Mouse (Mus musculus) intestine, embryonic 16.5 days (tissue): ENCODE measurements around the gene Tgif1. TPM values are rescaled to one million over a fixed set of nuclear protein-coding genes. Genes with fewer than 3 reads are reported as not detected.
"Not testable (repeated sequence)": the region's sequence is repeated elsewhere in the genome, so short reads cannot be mapped to it uniquely, and the experiment has no call there.

Experiments
- ATAC-seq: fragments of 200-750 bp; cut with Nextera tagmentation; 2 replicates; pipeline ENCODE4 v1.8.0; 2017; ENCODE audit warnings: moderate TSS enrichment, moderate library complexity
- H3K27ac ChIP-seq: fragments of 300-500 bp; sonication (generic); 2 replicates; pipeline ENCODE4 v1.5.1; 2014; ENCODE audit warnings: mild to moderate bottlenecking, low read length
- H3K27me3 ChIP-seq: fragments of 300-500 bp; sonication (generic); replicated peaks from 2 replicates; pipeline ENCODE4 v1.6.1; 2014; ENCODE audit warnings: low read length, control low read depth, mixed read lengths; ENCODE audit not compliant: control insufficient read depth, insufficient read depth
- H3K36me3 ChIP-seq: fragments of 300-500 bp; sonication (generic); 2 replicates; pipeline ENCODE4 v1.6.1; 2014; ENCODE audit warnings: low read length, control low read depth; ENCODE audit not compliant: control insufficient read depth, insufficient read depth
- H3K4me1 ChIP-seq: fragments of 300-500 bp; sonication (generic); 2 replicates; pipeline ENCODE4 v1.6.1; 2014; ENCODE audit warnings: low read length, control low read depth, mixed read lengths; ENCODE audit not compliant: control insufficient read depth, insufficient read depth
- H3K4me2 ChIP-seq: fragments of 300-500 bp; sonication (generic); 2 replicates; pipeline ENCODE4 v1.6.1; 2014; ENCODE audit warnings: low read depth, low read length, control low read depth
- H3K4me3 ChIP-seq: fragments of 300-500 bp; sonication (generic); 2 replicates; pipeline ENCODE4 v1.5.1; 2014; ENCODE audit warnings: mild to moderate bottlenecking, low read length
- H3K9ac ChIP-seq: fragments of 300-500 bp; sonication (generic); 2 replicates; pipeline ENCODE4 v1.6.1; 2014; ENCODE audit warnings: low read depth, low read length
- H3K9me3 ChIP-seq: fragments of 300-500 bp; sonication (generic); 2 replicates; pipeline ENCODE4 v1.6.1; 2016; ENCODE audit warnings: low read length, control low read depth; ENCODE audit not compliant: control insufficient read depth
- WGBS: fragments of 180-500 bp; shearing (Covaris S2); extraction: QIAGEN DNeasy Blood & Tissue Kit; methylation state at CpG from one replicate; pipeline ENCODE4 v1.1.7; 2014; 5-methylcytosine and 5-hydroxymethylcytosine counted together
- polyA plus RNA-seq: library from polyadenylated mRNA; unstranded; fragments of >200 nt; fragmentation: Nextera tagmentation; extraction: Ambion mirVana; gene quantifications from 2 replicates; pipeline ENCODE4 v1.2.1, GENCODE M21; 2015

The Tgif1 gene
- polyA plus RNA-seq, 1 experiment from 2014 or later = 43.5 TPM

- no peak for ATAC-seq
- peak overlapping the region; percentile 91 for H3K9ac ChIP-seq
- WGBS = under 1% methylated on average over 17 of the region's 17 CpGs
- peak overlapping the region; percentile 97 for H3K4me2 ChIP-seq
- peaks cover 22% of the 10 kb centered on the region for H3K4me1 ChIP-seq
- H3K27ac ChIP-seq = peak overlapping the region; percentile 99
- H3K4me3 ChIP-seq = peak overlapping the region; percentile 72
- H3K9me3 ChIP-seq = no peaks in the 10 kb centered on the region
- no peaks in the 10 kb centered on the region for H3K27me3 ChIP-seq
- H3K36me3 ChIP-seq = 0 out of 2 replicates have a peak, but pooled peaks cover 3% of the 10 kb centered on the region
These were observed 5.4 kb downstream of the Tgif1 start for GRCm38 (mm10) chr17:70847751-70848510.

DNA sequence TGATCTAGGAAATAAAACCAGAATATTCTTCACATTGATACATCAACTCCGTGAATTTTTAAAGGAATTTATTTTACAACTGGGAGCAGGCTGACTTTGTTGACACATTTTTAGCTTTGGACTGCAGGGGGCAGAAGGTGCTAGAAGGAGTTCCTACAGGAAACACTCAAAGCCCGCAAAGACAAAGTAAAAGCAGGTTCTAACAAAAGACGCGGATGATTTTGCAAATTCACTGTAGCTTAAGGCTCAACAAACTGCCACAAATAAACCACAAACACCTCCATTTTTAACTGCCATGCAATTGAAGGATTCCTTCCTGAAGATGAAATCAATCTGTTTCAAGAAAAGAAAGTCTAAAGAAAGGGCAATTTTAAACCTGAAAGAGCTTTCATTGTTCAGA, 6.3 kb downstream of the Tgif1 start:
- 3% methylated on average over 4 of the region's 4 CpGs for WGBS
- H3K4me3 ChIP-seq = no peak overlapping the region
- no peaks in the 10 kb centered on the region for H3K27me3 ChIP-seq
- no peaks in the 10 kb centered on the region for H3K9me3 ChIP-seq
- no peak overlapping the region for H3K9ac ChIP-seq
- 0 out of 2 replicates have a peak, but pooled peaks cover 3% of the 10 kb centered on the region for H3K36me3 ChIP-seq
- H3K4me1 ChIP-seq = peaks cover 22% of the 10 kb centered on the region
- peak overlapping the region; percentile 39 for H3K4me2 ChIP-seq
- H3K27ac ChIP-seq = 0 out of 2 replicates have a peak overlapping the region, but pooled peaks have one; percentile 52
- no peak for ATAC-seq

- H3K9ac ChIP-seq = peak overlapping the region; percentile 44; the same call in 1 of the 2 replicates
- H3K4me1 ChIP-seq = peaks cover 22% of the 10 kb centered on the region
- WGBS = 48% methylated on average over 8 of the region's 8 CpGs
- ATAC-seq = peak; percentile 15
- H3K4me3 ChIP-seq = no peak overlapping the region
- no peaks in the 10 kb centered on the region for H3K27me3 ChIP-seq
- H3K27ac ChIP-seq = peak overlapping the region; percentile 93
- peak overlapping the region; percentile 35 for H3K4me2 ChIP-seq
- no peaks in the 10 kb centered on the region for H3K9me3 ChIP-seq
- H3K36me3 ChIP-seq = 0 out of 2 replicates have a peak, but pooled peaks cover 3% of the 10 kb centered on the region
These were observed 7.2 kb downstream of the Tgif1 start for GRCm38 (mm10) chr17:70846111-70846644.

- peak; percentile 66 for ATAC-seq
These were observed 7.8 kb downstream of the Tgif1 start for GRCm38 (mm10) chr17:70845543-70845942.

GRCm38 (mm10) chr17:70844971-70845370, 8.4 kb downstream of the Tgif1 start:
- Histone ChIP-seq H3K27ac (peak overlapping the region; percentile 90), H3K4me3 (0 out of 2 replicates have a peak overlapping the region, but pooled peaks have one; percentile 9), H3K9ac (0 out of 2 replicates have a peak overlapping the region, but pooled peaks have one; percentile 22), H3K4me2 (no peak overlapping the region; the same call in none of the 2 replicates), H3K36me3 (0 out of 2 replicates have a peak, but pooled peaks cover 3% of the 10 kb centered on the region), H3K4me1 (peaks cover 22% of the 10 kb centered on the region), H3K27me3 (no peaks in the 10 kb centered on the region), H3K9me3 (no peaks in the 10 kb centered on the region)
- ATAC-seq = no peak
- 49% methylated on average over 10 of the region's 10 CpGs for WGBS

More at GRCm38 (mm10) chr17:70845543-70845942, 7.8 kb downstream of the Tgif1 start:
- Histone ChIP-seq H3K36me3 (0 out of 2 replicates have a peak, but pooled peaks cover 3% of the 10 kb centered on the region), H3K27me3 (no peaks in the 10 kb centered on the region), H3K27ac (peak overlapping the region; percentile 93), H3K4me1 (peaks cover 22% of the 10 kb centered on the region), H3K4me2 (peak overlapping the region; percentile 35), H3K9me3 (no peaks in the 10 kb centered on the region), H3K9ac (no peak overlapping the region), H3K4me3 (0 out of 2 replicates have a peak overlapping the region, but pooled peaks have one; percentile 9)
- WGBS = 62% methylated on average over 2 of the region's 2 CpGs

- peak overlapping the region; percentile 82 for H3K27ac ChIP-seq
- H3K4me3 ChIP-seq = no peak overlapping the region
- peaks cover 22% of the 10 kb centered on the region for H3K4me1 ChIP-seq
- H3K9me3 ChIP-seq = no peaks in the 10 kb centered on the region
- WGBS = 63% methylated on average over 4 of the region's 4 CpGs
- peak overlapping the region; percentile 34; the same call in 1 of the 2 replicates for H3K4me2 ChIP-seq
- 0 out of 2 replicates have a peak, but pooled peaks cover 3% of the 10 kb centered on the region for H3K36me3 ChIP-seq
- H3K9ac ChIP-seq = no peak overlapping the region
- ATAC-seq = peak; percentile 53; the same call in 1 of the 2 replicates
- H3K27me3 ChIP-seq = no peaks in the 10 kb centered on the region
These were observed 10.1 kb downstream of the Tgif1 start for GRCm38 (mm10) chr17:70843252-70843651.

DNA sequence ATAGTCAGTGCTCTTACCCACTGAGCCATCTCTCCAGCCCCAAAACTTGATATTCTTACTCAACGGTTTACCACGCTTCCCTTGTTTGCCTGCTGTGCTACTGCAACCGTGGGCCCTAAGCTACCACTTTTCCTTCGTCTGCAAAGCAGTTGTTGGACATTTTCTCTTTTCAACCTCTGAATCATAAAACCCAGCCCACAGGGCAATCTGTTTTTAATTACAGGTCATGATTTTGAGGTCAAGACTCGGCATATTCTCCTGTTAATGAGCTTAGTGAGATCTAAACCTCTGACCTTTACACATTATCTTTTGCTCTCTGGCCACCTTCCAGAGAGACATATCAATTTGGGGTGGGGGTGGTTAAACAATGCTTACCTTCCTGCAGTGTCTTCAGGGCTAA, 14.8 kb downstream of the Tgif1 start:
- WGBS = 61% methylated on average over 5 of the region's 5 CpGs
- no peak overlapping the region for H3K27ac ChIP-seq
- no peak for ATAC-seq
- H3K9ac ChIP-seq = no peak overlapping the region
- no peak overlapping the region for H3K4me2 ChIP-seq
- no peaks in the 10 kb centered on the region; the same call in 1 of the 2 replicates for H3K27me3 ChIP-seq
- H3K9me3 ChIP-seq = no peaks in the 10 kb centered on the region
- H3K4me3 ChIP-seq = no peak overlapping the region
- no peaks in the 10 kb centered on the region for H3K36me3 ChIP-seq
- 0 out of 2 replicates have a peak, but pooled peaks cover 15% of the 10 kb centered on the region for H3K4me1 ChIP-seq

DNA sequence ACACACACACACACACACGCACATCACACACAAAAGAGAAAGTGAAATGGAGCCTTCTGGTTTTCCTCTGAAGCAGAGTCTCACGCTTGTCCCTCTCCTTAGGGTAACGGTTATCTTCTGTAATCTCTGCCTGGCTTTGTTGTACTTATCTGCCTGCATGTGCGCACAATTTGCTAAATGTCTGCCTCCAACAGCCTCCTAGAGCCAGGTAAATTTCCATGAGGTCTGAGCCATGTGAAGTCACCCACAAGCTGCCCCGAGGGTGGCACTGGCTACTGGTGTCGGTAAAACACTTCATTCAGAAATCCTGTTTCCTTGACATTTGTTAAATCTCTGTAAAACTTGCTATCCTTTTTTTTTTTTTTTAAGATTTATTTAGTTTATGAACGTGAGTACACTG, 15.3 kb downstream of the Tgif1 start:
- Histone ChIP-seq H3K27me3 (no peaks in the 10 kb centered on the region; the same call in 1 of the 2 replicates), H3K4me1 (0 out of 2 replicates have a peak, but pooled peaks cover 12% of the 10 kb centered on the region), H3K4me3 (no peak overlapping the region), H3K9me3 (no peaks in the 10 kb centered on the region), H3K9ac (no peak overlapping the region), H3K4me2 (no peak overlapping the region), H3K27ac (no peak overlapping the region), H3K36me3 (no peaks in the 10 kb centered on the region)
- ATAC-seq = no peak
- WGBS = 77% methylated on average over 7 of the region's 7 CpGs

DNA sequence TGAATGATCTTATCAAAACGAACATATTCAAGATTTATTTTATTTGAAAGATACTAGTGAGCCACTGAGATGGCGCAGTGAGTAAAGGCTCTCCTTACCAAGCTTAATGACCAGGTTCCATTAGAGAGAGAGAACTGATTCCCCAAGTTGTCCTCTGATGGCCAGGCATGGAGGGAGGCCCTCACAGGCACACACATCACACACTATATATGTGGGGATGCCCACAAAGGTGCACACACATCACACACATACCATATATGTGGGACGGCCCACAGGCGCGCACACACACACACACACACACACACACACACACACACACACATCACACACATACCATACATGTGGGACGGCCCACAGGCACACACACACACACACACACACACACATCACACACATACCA, 15.9 kb downstream of the Tgif1 start:
- H3K9ac ChIP-seq, H3K4me2 ChIP-seq, H3K27ac ChIP-seq, H3K27me3 ChIP-seq, H3K36me3 ChIP-seq, H3K9me3 ChIP-seq, H3K4me3 ChIP-seq, ATAC-seq: not testable (repeated sequence)
- WGBS = 90% methylated on average over 6 of the region's 6 CpGs
- H3K4me1 ChIP-seq = 0 out of 2 replicates have a peak, but pooled peaks cover 15% of the 10 kb centered on the region
